Mouse (Mus musculus) liver, adult 2 months (tissue): ENCODE measurements at regions not wholly inside any gene's neighbourhood (a gene's known extent, or its start where the extent isn't known, plus 50 kb on each side); places are given as distances from the start of the nearest gene placed in this dataset.

Source experiments
- CTCF ChIP-seq: fragments of 200-500 bp; IDR thresholded peaks from 2 replicates; pipeline ENCODE4 v1.5.1; 2011; ENCODE audit warnings: low read depth, low read length, control low read depth
- POLR2A ChIP-seq: fragments of 200-500 bp; IDR thresholded peaks from 2 replicates; pipeline ENCODE4 v1.6.1; 2011; ENCODE audit warnings: low read length, control low read depth; ENCODE audit not compliant: insufficient read depth; ENCODE audit errors: extremely low read depth

DNA sequence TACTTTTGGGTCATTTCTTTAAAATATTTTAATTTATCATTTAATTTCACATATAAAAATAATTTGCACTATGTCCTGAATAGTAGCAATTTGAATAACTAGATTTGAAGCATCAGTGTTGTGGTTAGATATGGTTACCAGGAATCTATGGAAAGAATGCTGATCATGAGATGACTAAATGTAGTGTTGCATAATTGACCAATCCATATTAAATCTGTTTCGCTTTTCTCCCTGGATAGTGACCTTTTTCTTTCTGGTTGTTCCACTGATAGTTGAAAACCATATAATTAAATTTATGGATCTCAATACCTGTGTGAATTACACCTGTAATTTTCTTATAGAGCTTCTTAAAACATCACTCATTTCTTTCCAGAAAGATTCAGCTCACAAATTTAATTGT, 1003.7 kb downstream of the Slc22a22 start:
- TF ChIP-seq CTCF (no peak), POLR2A (no peak)
